Mouse (Mus musculus) heart, embryonic 13.5 days (tissue): ENCODE measurements around the gene Auts2. TPM values are rescaled to one million over a fixed set of nuclear protein-coding genes. Genes with fewer than 3 reads are reported as not detected.

ENCODE experiments used
- ATAC-seq: fragments of 200-750 bp; cut with Nextera tagmentation; 2 replicates; pipeline ENCODE4 v1.8.0; 2017; ENCODE audit warnings: moderate TSS enrichment; ENCODE audit not compliant: insufficient number of reproducible peaks, low FRiP score, low TSS enrichment; ENCODE audit errors: extremely low read depth
- H3K27ac ChIP-seq: fragments of 300-500 bp; sonication (generic); replicated peaks from 2 replicates; pipeline ENCODE4 v1.5.1; 2015; ENCODE audit warnings: moderate library complexity, mild to moderate bottlenecking, inconsistent platforms
- H3K27me3 ChIP-seq: fragments of 300-500 bp; sonication (generic); replicated peaks from 2 replicates; pipeline ENCODE4 v1.6.1; 2015; ENCODE audit warnings: mild to moderate bottlenecking, inconsistent platforms
- H3K36me3 ChIP-seq: fragments of 300-500 bp; sonication (generic); 2 replicates; pipeline ENCODE4 v1.6.1; 2015; ENCODE audit warnings: mild to moderate bottlenecking, inconsistent platforms
- H3K4me1 ChIP-seq: fragments of 300-500 bp; sonication (generic); 2 replicates; pipeline ENCODE4 v1.6.1; 2015; ENCODE audit warnings: inconsistent platforms
- H3K4me2 ChIP-seq: fragments of 300-500 bp; sonication (generic); 2 replicates; pipeline ENCODE4 v1.6.1; 2015; ENCODE audit warnings: inconsistent platforms, mild to moderate bottlenecking, moderate library complexity
- H3K4me3 ChIP-seq: fragments of 300-500 bp; sonication (generic); 2 replicates; pipeline ENCODE4 v1.5.1; 2015; ENCODE audit warnings: moderate library complexity, mild to moderate bottlenecking, inconsistent platforms
- H3K9ac ChIP-seq: fragments of 300-500 bp; sonication (generic); 2 replicates; pipeline ENCODE4 v1.6.1; 2015; ENCODE audit warnings: inconsistent platforms, mild to moderate bottlenecking, moderate library complexity
- H3K9me3 ChIP-seq: fragments of 300-500 bp; sonication (generic); 2 replicates; pipeline ENCODE4 v1.6.1; 2016; ENCODE audit warnings: inconsistent platforms
- WGBS: fragments of 180-500 bp; shearing (Covaris S2); methylation state at CpG from one replicate; pipeline ENCODE4 v1.1.7; 2015; ENCODE audit warnings: mixed read lengths; 5-methylcytosine and 5-hydroxymethylcytosine counted together
- polyA plus RNA-seq: library from polyadenylated mRNA; unstranded; fragments of >200 nt; fragmentation: Nextera tagmentation; extraction: Ambion mirVana; gene quantifications from 2 replicates; pipeline ENCODE4 v1.2.1, GENCODE M21; 2015

Auts2 gene
- polyA plus RNA-seq, 1 experiment from 2014 or later, result 13.8 TPM

GRCm38 (mm10) chr5:131468609-131469008 lies 1074.5 kb downstream of the Auts2 start:
- H3K9ac ChIP-seq, result no peak overlapping the region
- H3K4me3 ChIP-seq, result no peak overlapping the region
- H3K27me3 ChIP-seq, result no peaks in the 10 kb centered on the region
- no peak for ATAC-seq
- no peak overlapping the region for H3K4me2 ChIP-seq
- peaks cover 6% of the 10 kb centered on the region; the same call in 1 of the 2 replicates for H3K9me3 ChIP-seq
- H3K4me1 ChIP-seq, result no peaks in the 10 kb centered on the region
- peaks cover 87% of the 10 kb centered on the region for H3K36me3 ChIP-seq
- H3K27ac ChIP-seq, result no peak overlapping the region
- 90% methylated on average over 4 of the region's 4 CpGs for WGBS

DNA sequence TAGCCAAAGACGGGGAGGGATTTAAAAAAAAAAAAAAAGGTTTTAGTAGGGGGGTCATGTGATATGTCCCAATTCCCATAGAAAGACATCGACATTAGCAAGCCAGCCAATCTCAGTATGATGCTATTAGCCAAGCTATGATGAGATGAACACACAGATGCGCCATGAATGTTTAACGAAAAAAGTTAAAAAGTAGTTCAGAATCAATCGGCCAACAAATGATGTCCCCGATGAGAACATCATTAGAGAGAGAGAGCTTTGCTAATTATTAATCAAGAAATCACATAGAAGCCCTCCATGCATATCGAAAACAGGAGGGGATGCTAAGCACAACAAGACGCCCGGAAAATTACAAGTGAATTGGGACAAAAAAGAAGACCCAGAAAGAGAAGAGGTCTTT lies 1077.0 kb downstream of the Auts2 start:
- H3K4me3 ChIP-seq, result no peak overlapping the region
- no peaks in the 10 kb centered on the region for H3K4me1 ChIP-seq
- no peak overlapping the region for H3K9ac ChIP-seq
- H3K36me3 ChIP-seq, result peaks cover 85% of the 10 kb centered on the region
- ATAC-seq, result no peak
- H3K27me3 ChIP-seq, result no peaks in the 10 kb centered on the region
- 92% methylated on average over 9 of the region's 9 CpGs for WGBS
- no peak overlapping the region for H3K4me2 ChIP-seq
- H3K9me3 ChIP-seq, result peaks cover 6% of the 10 kb centered on the region; the same call in 1 of the 2 replicates
- no peak overlapping the region for H3K27ac ChIP-seq

DNA sequence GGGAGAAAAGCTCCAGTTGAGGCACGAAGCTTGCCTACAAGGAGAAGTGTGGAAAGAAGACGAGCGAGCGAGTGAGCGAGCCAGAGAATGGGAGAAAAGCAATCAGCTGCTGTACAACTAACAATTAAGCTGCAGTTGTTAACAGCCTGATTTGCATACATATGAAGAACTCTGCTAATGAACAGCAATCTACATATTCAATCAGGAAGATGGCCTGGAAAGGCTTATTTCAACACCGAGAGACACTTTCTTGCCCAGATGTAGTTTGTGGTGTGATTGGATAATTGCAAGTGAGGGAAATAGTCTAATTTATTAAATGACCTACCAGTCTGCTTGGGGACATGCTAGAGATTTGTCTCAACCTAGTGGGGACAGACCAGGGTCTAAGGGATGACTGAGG lies 1079.7 kb downstream of the Auts2 start:
- H3K9me3 ChIP-seq, result peaks cover 6% of the 10 kb centered on the region; the same call in 1 of the 2 replicates
- 88% methylated on average over 6 of the region's 6 CpGs for WGBS
- no peak overlapping the region for H3K4me2 ChIP-seq
- H3K9ac ChIP-seq, result no peak overlapping the region
- H3K4me3 ChIP-seq, result no peak overlapping the region
- H3K27me3 ChIP-seq, result no peaks in the 10 kb centered on the region
- H3K27ac ChIP-seq, result no peak overlapping the region
- no peaks in the 10 kb centered on the region for H3K4me1 ChIP-seq
- ATAC-seq, result no peak
- peaks cover 84% of the 10 kb centered on the region for H3K36me3 ChIP-seq

- H3K4me1 ChIP-seq, result no peaks in the 10 kb centered on the region
- no peak overlapping the region for H3K9ac ChIP-seq
- peaks cover 3% of the 10 kb centered on the region; the same call in 1 of the 2 replicates for H3K9me3 ChIP-seq
- no peak overlapping the region for H3K27ac ChIP-seq
- no peak for ATAC-seq
- no peak overlapping the region for H3K4me3 ChIP-seq
- peaks cover 96% of the 10 kb centered on the region for H3K36me3 ChIP-seq
- no peak overlapping the region for H3K4me2 ChIP-seq
- H3K27me3 ChIP-seq, result no peaks in the 10 kb centered on the region
- WGBS, result 77% methylated on average over 6 of the region's 6 CpGs
These were observed 1083.2 kb downstream of the Auts2 start for GRCm38 (mm10) chr5:131459951-131460350.

GRCm38 (mm10) chr5:131459549-131459948 lies 1083.6 kb downstream of the Auts2 start:
- Histone ChIP-seq H3K9ac (no peak overlapping the region), H3K36me3 (peaks cover 96% of the 10 kb centered on the region), H3K9me3 (no peaks in the 10 kb centered on the region), H3K27me3 (no peaks in the 10 kb centered on the region), H3K4me2 (no peak overlapping the region), H3K4me1 (no peaks in the 10 kb centered on the region), H3K27ac (no peak overlapping the region), H3K4me3 (no peak overlapping the region)
- no peak for ATAC-seq
- WGBS, result 63% methylated on average over 2 of the region's 2 CpGs

- Histone ChIP-seq H3K4me1 (no peaks in the 10 kb centered on the region), H3K9me3 (no peaks in the 10 kb centered on the region), H3K27ac (no peak overlapping the region), H3K9ac (no peak overlapping the region), H3K36me3 (peaks cover 96% of the 10 kb centered on the region), H3K4me3 (no peak overlapping the region), H3K27me3 (no peaks in the 10 kb centered on the region), H3K4me2 (no peak overlapping the region)
- 86% methylated on average over 6 of the region's 6 CpGs for WGBS
- no peak for ATAC-seq
These were observed 1084.4 kb downstream of the Auts2 start for GRCm38 (mm10) chr5:131458700-131459099.

DNA sequence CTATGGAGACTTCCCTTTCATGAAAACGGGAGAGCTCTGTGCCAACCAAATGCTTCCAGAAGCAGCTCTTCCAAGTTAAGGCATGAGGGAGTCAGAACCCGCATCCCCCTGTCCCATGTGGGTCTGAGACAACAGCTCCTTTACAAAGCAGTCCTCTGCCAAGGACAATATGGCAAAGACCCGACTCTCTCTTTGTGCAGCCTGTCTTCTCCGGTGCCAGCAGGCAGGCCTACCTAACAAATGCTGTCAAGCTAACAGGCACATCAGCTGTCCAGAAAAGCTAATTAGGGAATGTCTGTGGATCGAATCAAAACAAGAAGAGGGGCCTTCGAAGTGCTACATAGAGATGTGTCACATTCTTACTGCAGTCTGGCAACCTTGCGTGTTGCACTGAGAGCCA lies 1085.1 kb downstream of the Auts2 start:
- Histone ChIP-seq H3K9me3 (no peaks in the 10 kb centered on the region), H3K36me3 (peaks cover 95% of the 10 kb centered on the region), H3K4me1 (no peaks in the 10 kb centered on the region), H3K27me3 (no peaks in the 10 kb centered on the region), H3K4me2 (no peak overlapping the region), H3K9ac (no peak overlapping the region), H3K27ac (no peak overlapping the region), H3K4me3 (no peak overlapping the region)
- 86% methylated on average over 7 of the region's 7 CpGs for WGBS
- ATAC-seq, result no peak

- no peak for ATAC-seq
- Histone ChIP-seq H3K9ac (no peak overlapping the region), H3K27me3 (no peaks in the 10 kb centered on the region), H3K4me3 (no peak overlapping the region), H3K9me3 (no peaks in the 10 kb centered on the region), H3K4me2 (no peak overlapping the region), H3K27ac (no peak overlapping the region), H3K36me3 (peaks cover 98% of the 10 kb centered on the region), H3K4me1 (no peaks in the 10 kb centered on the region)
- 87% methylated on average over 7 of the region's 7 CpGs for WGBS
These were observed 1093.8 kb downstream of the Auts2 start for GRCm38 (mm10) chr5:131449181-131449868.

- no peak overlapping the region for H3K27ac ChIP-seq
- H3K4me3 ChIP-seq, result no peak overlapping the region
- no peaks in the 10 kb centered on the region for H3K9me3 ChIP-seq
- H3K9ac ChIP-seq, result no peak overlapping the region
- no peak overlapping the region for H3K4me2 ChIP-seq
- peaks cover 12% of the 10 kb centered on the region for H3K4me1 ChIP-seq
- ATAC-seq, result no peak
- 71% methylated on average over 10 of the region's 10 CpGs for WGBS
- peaks cover 43% of the 10 kb centered on the region for H3K36me3 ChIP-seq
- no peaks in the 10 kb centered on the region for H3K27me3 ChIP-seq
These were observed 1107.8 kb downstream of the Auts2 start for GRCm38 (mm10) chr5:131435239-131435876.

GRCm38 (mm10) chr5:131433291-131433690 lies 1109.9 kb downstream of the Auts2 start:
- WGBS, result 76% methylated on average over 4 of the region's 4 CpGs
- ATAC-seq, result no peak
- Histone ChIP-seq H3K9me3 (no peaks in the 10 kb centered on the region), H3K27me3 (peaks cover 14% of the 10 kb centered on the region; the same call in 1 of the 2 replicates), H3K4me2 (no peak overlapping the region), H3K4me3 (no peak overlapping the region), H3K36me3 (peaks cover 22% of the 10 kb centered on the region), H3K4me1 (peaks cover 12% of the 10 kb centered on the region), H3K9ac (no peak overlapping the region), H3K27ac (no peak overlapping the region)

DNA sequence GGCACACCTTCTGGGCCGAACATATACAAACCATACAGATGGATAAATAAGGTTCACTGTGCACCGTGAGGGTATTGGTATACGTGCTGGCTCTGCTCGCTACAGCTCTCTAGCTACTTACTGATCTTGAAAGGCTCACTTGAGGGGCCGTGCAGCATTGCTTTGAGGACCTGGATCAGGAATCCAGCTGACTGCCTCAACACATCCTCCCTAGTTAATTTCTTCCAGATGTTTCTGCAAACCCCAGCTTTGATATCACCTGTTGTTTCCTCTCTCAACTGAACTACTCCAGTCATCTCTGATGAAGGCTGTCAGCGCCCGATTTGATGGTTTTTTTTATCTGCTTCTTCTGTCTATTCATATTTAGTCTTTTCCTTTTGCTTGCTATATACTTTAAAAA lies 1111.2 kb downstream of the Auts2 start:
- Histone ChIP-seq H3K27ac (no peak overlapping the region), H3K36me3 (peaks cover 14% of the 10 kb centered on the region), H3K9ac (no peak overlapping the region), H3K4me1 (peaks cover 12% of the 10 kb centered on the region), H3K4me3 (no peak overlapping the region), H3K27me3 (peaks cover 14% of the 10 kb centered on the region; the same call in 1 of the 2 replicates), H3K9me3 (no peaks in the 10 kb centered on the region), H3K4me2 (no peak overlapping the region)
- no peak for ATAC-seq
- 62% methylated on average over 7 of the region's 7 CpGs for WGBS

- Histone ChIP-seq H3K9me3 (no peaks in the 10 kb centered on the region), H3K27me3 (peaks cover 14% of the 10 kb centered on the region; the same call in 1 of the 2 replicates), H3K27ac (no peak overlapping the region), H3K4me3 (no peak overlapping the region), H3K9ac (no peak overlapping the region), H3K4me1 (no peaks in the 10 kb centered on the region), H3K36me3 (no peaks in the 10 kb centered on the region), H3K4me2 (no peak overlapping the region)
- no peak for ATAC-seq
- WGBS, result 26% methylated on average over 8 of the region's 8 CpGs
These were observed 1113.0 kb downstream of the Auts2 start for GRCm38 (mm10) chr5:131430109-131430508.
